Mouse (Mus musculus) spleen, postnatal 36 days (tissue): ENCODE results near the gene Nudt22.

Experiments used
- DNase-seq, 2 experiments: peaks; one replicate each; pipeline ENCODE4 v3.0.0; 2022; ENCODE audit warnings: low spot score in 2 of 2, mixed read lengths in 1 of 2

The Nudt22 gene

GRCm38 (mm10) chr19:6996006-6996405 is at the start of gene Nudt22, which contains the start of gene Trpt1:
Gene Nudt22, minus strand, starts transcription at chr19:6996117.
Gene Trpt1, plus strand, starts transcription at chr19:6996131.
- DNase-seq: peak; percentile 74 to 80

DNA sequence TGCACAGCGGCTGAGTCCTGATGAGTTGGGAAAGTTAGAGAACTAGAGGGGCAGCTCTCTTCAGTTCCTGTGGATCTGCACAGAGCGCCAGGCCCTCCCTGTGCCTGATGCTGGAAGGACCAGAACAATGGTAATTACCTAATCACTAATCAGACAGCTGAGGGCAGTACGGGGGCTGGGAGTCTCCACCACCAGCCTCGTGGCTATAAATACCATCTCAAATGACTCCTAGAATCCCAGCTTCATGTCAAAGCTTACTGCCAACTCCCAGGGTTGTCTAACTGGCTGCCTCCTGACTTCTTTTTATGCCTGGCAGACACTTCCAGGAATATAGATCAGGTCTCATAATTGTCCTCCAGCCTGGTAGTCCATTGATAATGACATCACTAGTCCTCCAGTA is 48.8 kb upstream of the Nudt22 start:
- DNase-seq: no peak

DNA sequence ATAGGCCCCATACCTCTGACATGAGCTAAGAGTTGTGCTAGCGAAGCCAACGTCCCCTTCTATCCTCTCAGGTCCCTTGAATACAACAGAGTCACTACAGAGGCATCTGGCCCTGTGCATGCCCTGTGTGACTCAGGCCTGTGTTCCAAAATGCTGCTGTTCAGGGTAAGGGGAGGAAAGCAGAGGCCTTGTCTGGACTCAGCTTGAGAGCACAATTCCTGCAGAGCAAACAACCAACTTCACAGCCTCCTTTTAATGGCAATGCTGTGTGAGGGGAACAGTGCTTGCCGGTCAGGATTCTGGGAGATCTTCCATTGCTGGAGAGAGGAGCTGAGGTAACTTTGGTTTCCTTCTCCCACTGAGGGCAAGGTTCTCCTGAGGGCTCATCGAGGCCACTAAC is 48.4 kb upstream of the Nudt22 start:
- DNase-seq: no peak

DNA sequence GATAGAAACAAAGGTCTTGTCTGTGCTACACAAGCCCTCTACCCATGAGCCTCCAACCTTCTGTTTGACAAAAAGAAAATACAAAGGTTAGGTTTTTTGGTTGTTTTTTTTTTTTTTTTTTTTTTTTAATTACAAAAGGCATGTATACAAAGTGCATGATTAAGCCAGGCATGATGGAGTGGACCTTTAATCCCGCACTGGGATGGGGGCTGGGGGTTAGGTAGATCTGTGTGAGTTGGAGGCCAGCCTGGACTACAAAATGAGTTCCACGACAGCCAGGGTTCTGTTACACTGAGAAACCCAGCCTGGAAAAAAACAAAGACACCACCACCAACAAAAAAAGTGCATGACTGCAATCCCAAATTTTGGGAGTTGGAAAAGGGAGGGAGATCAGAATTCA is 45.3 kb upstream of the Nudt22 start:
- no peak for DNase-seq

GRCm38 (mm10) chr19:7040637-7041130 is 44.8 kb upstream of the Nudt22 start:
- peak in 1 of 2 experiments; percentile 22 for DNase-seq

DNA sequence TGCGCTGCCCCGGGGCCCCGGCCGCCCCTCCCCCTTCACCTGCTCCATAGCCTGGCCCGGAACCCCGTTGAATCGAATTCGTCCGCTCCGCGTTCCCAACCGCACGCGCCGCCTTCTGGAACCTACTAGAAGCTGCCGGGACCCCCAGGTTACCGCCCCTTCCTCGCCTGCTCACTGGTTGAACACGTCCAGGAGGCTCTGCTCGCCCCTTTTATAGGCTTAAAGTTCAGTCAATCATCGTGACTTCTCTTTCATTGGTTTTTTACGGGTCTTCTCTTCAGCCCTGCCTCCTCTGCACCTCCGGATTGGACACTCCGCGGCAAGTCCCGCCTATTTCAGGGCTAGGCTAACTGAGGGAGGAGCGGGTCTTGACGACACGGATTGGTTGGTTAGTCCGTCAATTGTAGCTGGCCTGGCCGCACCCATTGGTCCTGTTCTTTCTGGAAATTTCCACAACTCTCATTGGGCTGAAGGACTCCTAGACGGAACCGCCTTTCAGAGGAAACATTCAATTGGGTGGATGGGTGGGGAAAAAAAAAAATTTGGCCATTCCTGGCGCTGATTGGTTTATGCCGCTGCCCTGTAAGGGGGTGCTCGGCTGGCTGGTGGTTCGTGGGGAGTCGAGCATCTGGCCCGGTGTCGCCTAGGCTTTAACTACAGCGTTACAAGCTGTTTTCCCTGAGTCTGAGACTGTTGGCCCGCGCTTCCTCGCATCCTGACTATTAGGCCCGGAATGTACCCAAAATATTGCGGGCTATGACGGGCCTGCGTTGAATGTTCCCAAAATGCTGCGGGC is 44.1 kb upstream of the Nudt22 start, which contains the start of gene Stip1:
TSS of gene Stip1 (minus strand) at position 127 of the 796 bp plus-strand sequence.
- DNase-seq: peak; percentile 100

GRCm38 (mm10) chr19:7039088-7039720 is 43.3 kb upstream of the Nudt22 start:
- DNase-seq: peak; percentile 43 to 53

GRCm38 (mm10) chr19:7034006-7034405 is 38.1 kb upstream of the Nudt22 start:
- DNase-seq: no peak

GRCm38 (mm10) chr19:7029531-7029930 is 33.6 kb upstream of the Nudt22 start:
- DNase-seq: no peak

DNA sequence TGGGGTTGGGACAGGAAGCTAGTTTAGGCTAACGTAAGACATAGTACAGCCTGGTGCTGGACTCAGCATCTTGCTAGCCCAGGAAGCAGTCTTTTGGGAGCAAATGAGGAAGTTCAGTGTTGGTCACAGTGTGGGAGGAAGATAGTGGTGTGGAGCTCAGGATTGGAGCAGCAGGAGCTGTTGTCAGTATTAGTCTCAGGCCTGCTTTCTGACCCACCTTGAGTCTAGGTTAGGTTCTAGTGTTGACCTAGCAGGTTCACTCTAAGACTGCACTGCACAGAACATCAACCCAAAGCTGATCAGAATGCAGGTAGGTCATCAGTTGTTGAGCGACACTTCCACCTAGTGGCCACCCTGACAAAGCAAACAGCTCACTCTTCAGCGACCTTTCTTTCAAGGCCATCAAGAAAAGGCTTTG is 24.3 kb upstream of the Nudt22 start:
- peak; percentile 71 to 77 for DNase-seq

DNA sequence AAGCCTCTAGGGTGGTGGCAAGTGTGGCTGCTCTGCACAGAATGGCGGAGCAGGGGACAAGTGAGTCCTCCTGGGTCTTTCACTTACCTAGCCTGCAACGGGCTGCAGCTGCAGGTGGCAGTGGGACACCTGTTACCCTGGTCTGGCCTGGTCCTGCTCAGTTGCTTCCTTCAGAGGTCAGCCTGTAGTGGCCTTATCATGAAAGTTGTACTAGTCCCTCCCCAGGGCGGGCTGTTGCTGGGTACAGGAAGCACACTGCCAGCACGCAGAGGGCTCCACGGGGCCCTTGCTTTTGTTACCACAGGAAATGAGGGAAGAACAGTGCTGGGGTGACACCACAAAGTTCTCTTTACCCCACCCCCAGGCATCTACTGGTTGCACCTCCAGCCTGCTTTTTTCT is 23.3 kb upstream of the Nudt22 start, which contains the start of gene Fermt3:
TSS of gene Fermt3 (minus strand) at position 279 of the 400 bp plus-strand sequence.
- peak; percentile 90 to 91 for DNase-seq

DNA sequence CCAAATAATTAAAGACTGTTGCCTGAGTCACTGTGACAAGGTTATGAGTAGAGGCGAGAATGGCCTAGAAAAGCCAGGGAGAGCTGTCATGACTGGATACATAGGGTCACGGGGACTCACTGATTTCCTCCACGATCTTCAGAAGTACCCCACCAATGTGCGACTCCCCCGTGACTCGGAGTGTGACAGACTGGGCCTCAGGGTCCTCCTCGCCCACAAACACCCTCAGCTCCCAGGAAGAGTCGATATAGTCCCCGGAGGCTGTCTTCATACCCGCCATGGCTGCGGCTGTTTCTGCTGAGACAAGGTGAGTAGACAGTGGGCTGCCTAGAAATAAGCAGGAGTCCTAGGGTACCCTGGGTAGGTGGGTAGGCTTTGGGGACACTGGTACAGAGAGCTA is 22.6 kb upstream of the Nudt22 start:
- no peak for DNase-seq

- peak; percentile 79 to 80 for DNase-seq
Measured at GRCm38 (mm10) chr19:7017541-7018457, 21.9 kb upstream of the Nudt22 start.

DNA sequence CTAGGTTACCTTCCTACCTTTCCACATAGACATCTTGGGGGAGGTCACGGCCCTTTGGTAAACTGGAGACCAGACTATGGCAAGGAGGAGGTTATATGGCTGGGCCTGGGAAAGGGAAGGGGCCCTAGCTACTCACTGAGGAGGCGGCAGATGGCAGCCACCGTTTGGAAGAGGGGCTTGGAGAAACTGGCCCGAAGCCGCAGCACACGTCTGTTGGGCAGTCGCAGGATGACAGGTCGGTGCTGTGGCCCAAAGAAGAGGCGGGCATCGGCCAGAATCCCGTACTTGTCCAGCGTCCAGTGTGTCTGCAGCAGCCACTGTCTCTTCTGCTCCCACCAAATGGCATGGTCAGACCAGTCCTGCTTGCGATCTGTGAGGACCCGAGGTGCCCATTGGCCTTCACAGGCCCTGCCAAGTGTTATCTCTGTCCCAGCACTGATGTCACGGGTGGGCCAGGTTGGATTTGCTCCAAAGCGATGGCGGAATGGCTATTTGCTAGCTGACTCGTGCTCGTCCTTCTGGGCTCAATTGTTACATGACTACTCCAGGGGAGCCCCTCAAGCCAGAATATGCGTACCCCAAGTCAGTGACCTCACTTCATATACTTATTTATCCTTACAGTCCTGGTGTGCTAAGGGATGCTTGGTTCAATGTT is 18.7 kb upstream of the Nudt22 start:
- DNase-seq: no peak

- DNase-seq: no peak
Measured at GRCm38 (mm10) chr19:7013984-7014383, 18.1 kb upstream of the Nudt22 start.

- DNase-seq: no peak
Measured at GRCm38 (mm10) chr19:7012426-7012825, 16.5 kb upstream of the Nudt22 start.

DNA sequence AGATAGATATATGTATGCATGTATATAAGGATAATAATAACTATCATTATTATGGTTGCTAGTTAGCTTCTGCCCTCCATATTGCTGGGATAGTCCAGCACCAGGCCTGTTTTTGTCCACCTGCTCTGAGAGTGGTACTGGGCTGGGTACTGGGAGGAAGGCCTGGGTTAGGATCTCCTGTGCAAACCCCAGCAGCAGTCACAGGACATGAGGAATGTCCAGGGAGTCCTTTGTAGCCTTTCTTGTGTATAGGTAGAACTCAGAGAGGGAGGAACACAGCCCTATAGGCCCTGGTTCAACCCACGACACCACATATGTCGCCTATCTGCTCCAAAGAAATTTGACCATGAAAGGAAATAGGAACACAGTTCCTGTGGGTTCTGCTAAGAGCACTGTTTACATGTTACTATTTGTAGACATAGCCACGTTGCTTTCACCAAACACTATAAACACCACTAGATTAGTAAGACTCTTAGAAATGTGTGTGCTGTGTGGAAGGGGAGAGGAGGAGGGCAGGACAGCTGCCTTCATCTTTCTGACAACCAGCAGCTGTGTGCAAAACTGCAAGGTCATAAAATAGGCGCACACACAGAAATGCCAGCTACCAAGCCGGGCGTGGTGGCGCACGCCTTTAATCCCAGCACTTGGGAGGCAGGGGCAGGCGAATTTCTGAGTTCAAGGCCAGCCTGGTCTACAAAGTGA is 11.1 kb upstream of the Nudt22 start:
- DNase-seq: no peak

DNA sequence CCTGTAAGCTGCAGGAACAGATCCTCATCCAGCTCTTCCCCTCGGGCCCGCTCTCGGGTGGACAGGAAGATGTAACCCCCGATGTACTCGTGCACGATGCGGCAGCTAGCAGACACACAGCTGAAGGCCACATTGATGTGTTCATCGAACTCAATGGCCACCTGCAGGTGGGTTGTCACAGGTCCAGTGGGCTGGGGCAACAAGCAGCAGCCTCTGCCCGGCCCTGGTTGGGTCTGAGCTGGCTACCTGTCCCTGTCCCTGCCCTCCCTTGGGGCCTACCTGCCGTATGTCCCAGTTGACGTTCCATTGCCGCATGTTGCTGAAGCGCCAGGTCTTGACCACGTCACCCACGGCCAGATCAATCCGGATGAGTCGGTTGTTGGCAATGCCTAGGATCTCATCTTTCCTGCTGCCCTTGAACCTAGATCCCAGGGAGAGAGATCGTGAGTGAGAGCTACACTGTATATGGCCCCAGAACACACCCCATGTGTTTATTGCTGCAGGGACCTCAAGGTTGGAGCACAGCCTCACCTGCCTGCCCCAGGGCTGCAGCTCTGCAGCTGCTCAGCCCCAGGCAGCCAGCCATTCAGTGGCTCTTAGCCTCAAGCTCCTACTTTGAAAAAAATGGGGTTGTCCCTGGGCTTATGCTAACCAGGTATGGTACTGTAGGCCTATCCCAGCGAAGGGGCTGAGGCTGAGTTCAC is 3.6 kb upstream of the Nudt22 start:
- no peak for DNase-seq

DNA sequence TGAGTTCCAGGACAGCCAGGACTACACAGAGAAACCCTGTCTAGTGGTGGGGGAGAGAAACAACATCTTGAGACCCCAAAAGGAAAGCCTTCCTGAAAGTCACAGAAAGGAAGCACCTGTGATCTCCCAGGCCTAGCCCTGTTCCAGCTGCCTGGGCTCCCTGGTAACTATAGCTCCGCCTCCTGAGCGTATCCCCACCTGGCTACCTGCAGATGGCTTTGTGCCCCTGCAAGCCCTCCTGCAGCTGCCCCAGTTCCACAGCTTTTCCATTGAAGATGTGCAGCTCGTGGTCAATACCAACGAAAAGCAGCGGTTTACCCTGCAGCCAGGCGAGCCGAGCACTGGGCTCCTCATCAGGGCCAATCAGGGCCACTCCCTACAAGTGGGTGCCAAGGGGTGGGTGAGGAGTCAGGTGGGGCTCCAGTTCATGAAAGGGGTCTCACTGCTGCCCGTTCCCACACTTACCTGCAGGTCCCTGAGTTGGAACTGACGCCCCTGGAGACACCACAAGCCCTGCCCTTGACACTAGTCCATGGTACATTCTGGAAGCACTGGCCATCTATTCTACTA is 1.9 kb upstream of the Nudt22 start:
- no peak for DNase-seq
